Comparison of ENCODE assay signal across 10 mouse cellular contexts in genomic region chr15:102990461-102991397, GRCm38 (mm10). TPM values are rescaled to one million over a fixed set of nuclear protein-coding genes. Genes with fewer than 3 reads are reported as not detected.
DNase-seq lines count a peak whose midpoint lies in the region; ATAC-seq and TF ChIP-seq lines count a peak whose summit lies in the region.
"Had no signal": no experiment of that assay in that cellular context is flagged by ENCODE, and none has a peak within 500 bp of the region (broad histone marks: within the 10 kb centered on the region; RNA-seq: fewer than 3 reads in every experiment).

Gene Hoxc8 (plus strand): TSS chr15:102990607.

- no peak for TF ChIP-seq CTCF in hindbrain, postnatal 0 days (IDR thresholded peaks at IDR 0.05; ENCODE audit: low read depth)

- H3K27ac ChIP-seq in liver, embryonic 12.5 days: no peak within 1 kb of the TSS
- H3K27ac ChIP-seq in hindbrain, postnatal 0 days: no peak within 1 kb of the TSS
- H3K27ac ChIP-seq in neural tube, embryonic 13.5 days (replicated peaks): peak within 1 kb of the TSS; percentile 99

- H3K4me3 ChIP-seq in liver, embryonic 12.5 days: no peak within 1 kb of the TSS
- peak within 1 kb of the TSS; percentile 15 for H3K4me3 ChIP-seq in hindbrain, postnatal 0 days (ENCODE audit: low read length)
- peak within 1 kb of the TSS; percentile 60 for H3K4me3 ChIP-seq in neural tube, embryonic 13.5 days

- no peak for ATAC-seq in liver, embryonic 12.5 days
- no peak for ATAC-seq in hindbrain, postnatal 0 days
- ATAC-seq in neural tube, embryonic 13.5 days (ENCODE audit: low read depth): peak; percentile 54
- ATAC-seq: activated CD4-positive, CD25-positive, alpha-beta regulatory T cell, adult 4 months had no signal

- no peaks in the 10 kb centered on the region for H3K36me3 ChIP-seq in liver, embryonic 12.5 days
- no peaks in the 10 kb centered on the region for H3K36me3 ChIP-seq in hindbrain, postnatal 0 days (ENCODE audit: insufficient read depth, low read length)
- H3K36me3 ChIP-seq in neural tube, embryonic 13.5 days: no peaks in the 10 kb centered on the region

- peak; percentile 72 for DNase-seq in embryo, embryonic 10 days (ENCODE audit: low spot score)
- no peak for DNase-seq in embryo, embryonic 9.5 days (ENCODE audit: extremely low spot score)
- no peak for DNase-seq in liver
- DNase-seq in hindbrain, postnatal 0 days (ENCODE audit: low spot score): peak; percentile 28
- DNase-seq in right cerebral cortex, postnatal 25 days: no peak
- no peak for DNase-seq in layer of hippocampus, adult 18-20 months (ENCODE audit: low spot score in 2 of 2)

- no peaks in the 10 kb centered on the region for H3K9me3 ChIP-seq in liver, embryonic 12.5 days (replicated peaks)
- no peaks in the 10 kb centered on the region for H3K9me3 ChIP-seq in hindbrain, postnatal 0 days (ENCODE audit: low read length)
- H3K9me3 ChIP-seq in neural tube, embryonic 13.5 days: no peaks in the 10 kb centered on the region

- H3K27me3 ChIP-seq in liver, embryonic 12.5 days (replicated peaks): peaks cover 99% of the 10 kb centered on the region
- H3K27me3 ChIP-seq in hindbrain, postnatal 0 days (ENCODE audit: insufficient read depth, low read length): peaks cover 94% of the 10 kb centered on the region
- peaks cover 14% of the 10 kb centered on the region for H3K27me3 ChIP-seq in neural tube, embryonic 13.5 days

- 0 out of 2 replicates have a peak, but pooled peaks cover 4% of the 10 kb centered on the region for H3K4me1 ChIP-seq in liver, embryonic 12.5 days
- H3K4me1 ChIP-seq in hindbrain, postnatal 0 days (ENCODE audit: insufficient read depth, low read length): no peaks in the 10 kb centered on the region
- H3K4me1 ChIP-seq in neural tube, embryonic 13.5 days (replicated peaks): peaks cover 89% of the 10 kb centered on the region

- H3K9ac ChIP-seq in liver, embryonic 12.5 days: no peak within 1 kb of the TSS
- H3K9ac ChIP-seq in hindbrain, postnatal 0 days (replicated peaks; ENCODE audit: low read length): no peak within 1 kb of the TSS
- peak within 1 kb of the TSS; percentile 100 for H3K9ac ChIP-seq in neural tube, embryonic 13.5 days

- H3K4me2 ChIP-seq in liver, embryonic 12.5 days: 0 out of 2 replicates have a peak within 1 kb of the TSS, but pooled peaks have one; percentile 10
- no peak within 1 kb of the TSS for H3K4me2 ChIP-seq in hindbrain, postnatal 0 days (ENCODE audit: low read depth, low read length)
- H3K4me2 ChIP-seq in neural tube, embryonic 13.5 days: peak within 1 kb of the TSS; percentile 91

- 3% methylated on average over 69 of the region's 69 CpGs for WGBS in liver, embryonic 12.5 days (ENCODE audit: insufficient replicate concordance)
- WGBS in hindbrain, postnatal 0 days: under 1% methylated on average over 66 of the region's 69 CpGs
- WGBS in neural tube, embryonic 13.5 days: under 1% methylated on average over 60 of the region's 69 CpGs

RNA-seq across cellular contexts. Expression of gene Hoxc8, which starts in this region (rescaled TPM):
- 0.08 and 0.22 TPM in 2 replicates for polyA plus RNA-seq in liver, embryonic 12.5 days (2016; fragmentation: Nextera tagmentation; extraction: Ambion mirVana)
- total RNA-seq in hindbrain, postnatal 0 days (2014; rRNA removed): 0.26 TPM in 1 of 2 replicates, not detected in the other
- not detected in 2 replicates for polyA plus RNA-seq in hindbrain, postnatal 0 days (2015; fragmentation: Nextera tagmentation; extraction: Ambion mirVana)
- polyA plus RNA-seq in neural tube, embryonic 13.5 days (2015; fragmentation: Nextera tagmentation; extraction: Ambion mirVana): 75.8 and 85.5 TPM in 2 replicates
- total RNA-seq in layer of hippocampus, adult 18-20 months (2021): not detected
- total RNA-seq: layer of hippocampus, postnatal 10 days had no signal

Comparison
In these comparisons a context has a peak if more than half of its experiments do, and no peak if none do; other contexts are left out.
1. RNA of gene Hoxc8 (polyA plus RNA-seq): 75.8 to 85.5 TPM in neural tube, embryonic 13.5 days; 0.08 to 0.22 TPM in liver, embryonic 12.5 days and not detected in hindbrain, postnatal 0 days; every median in the first group is over 10 times any median in the second.
2. Peak in DNase-seq and H3K4me3 ChIP-seq in hindbrain, postnatal 0 days; RNA of the gene not detected or under 1 TPM.